Mouse (Mus musculus): ENCODE measurements around the gene Alpk1. TPM values are rescaled to one million over a fixed set of nuclear protein-coding genes. Genes with fewer than 3 reads are reported as not detected.

Alpk1 gene
- polyA plus RNA-seq, 1 experiment from 2014 or later = 2.2 TPM

DNA sequence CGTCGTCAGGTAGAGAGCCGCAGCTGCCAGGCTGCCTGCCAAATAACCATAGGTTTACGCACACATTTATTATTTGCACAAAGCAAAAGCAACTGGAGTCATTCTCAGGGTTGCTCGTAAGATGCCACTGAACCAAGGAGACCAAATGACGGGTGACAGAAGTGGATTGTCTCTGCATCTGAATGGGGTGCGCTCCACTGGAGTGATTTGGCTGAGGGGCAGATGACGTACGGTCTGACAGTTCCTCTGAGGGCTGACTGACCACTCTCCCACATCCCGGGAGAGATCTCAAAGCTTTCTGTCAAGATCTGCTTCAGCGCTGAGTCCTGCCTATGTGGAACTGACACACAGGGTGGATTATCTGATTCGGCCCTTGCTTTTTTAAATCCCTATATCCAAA, 24.7 kb upstream of the Alpk1 start:
- peak; percentile 44; the same call in 1 of the 2 replicates for ATAC-seq (ENCODE audit: low FRiP score)
- peaks cover 37% of the 10 kb centered on the region for H3K36me3 ChIP-seq (replicated peaks)
- H3K4me3 ChIP-seq (replicated peaks) = no peak overlapping the region
- H3K9ac ChIP-seq = no peak overlapping the region
- no peak overlapping the region for H3K27ac ChIP-seq
- no peak overlapping the region for H3K4me2 ChIP-seq
- H3K9me3 ChIP-seq = no peaks in the 10 kb centered on the region
- peaks cover 5% of the 10 kb centered on the region; the same call in 1 of the 2 replicates for H3K4me1 ChIP-seq
- no peaks in the 10 kb centered on the region for H3K27me3 ChIP-seq
- WGBS = 73% methylated on average over 12 of the region's 12 CpGs

DNA sequence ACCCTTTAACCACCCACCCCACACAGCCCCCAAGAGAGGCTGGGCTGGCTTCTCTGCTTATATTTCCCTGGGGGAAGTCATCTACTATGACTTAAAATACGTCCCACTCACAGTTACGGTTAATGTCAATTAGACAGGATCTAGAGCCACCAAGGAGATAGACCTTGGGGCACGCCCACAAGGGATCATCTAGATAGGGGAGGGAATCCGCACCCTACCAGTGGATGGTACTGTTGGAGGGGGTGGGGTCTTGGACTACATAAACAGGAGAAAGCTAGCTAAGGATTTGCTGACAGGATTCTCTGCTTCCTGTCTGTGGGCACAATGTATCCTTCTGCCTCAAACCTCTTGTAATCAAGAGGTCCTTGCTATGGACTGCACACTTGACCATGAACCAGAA, 24.1 kb upstream of the Alpk1 start:
- H3K4me3 ChIP-seq (replicated peaks) = no peak overlapping the region
- H3K36me3 ChIP-seq (replicated peaks) = peaks cover 31% of the 10 kb centered on the region
- H3K27ac ChIP-seq = no peak overlapping the region
- 90% methylated on average over 4 of the region's 4 CpGs for WGBS
- ATAC-seq (ENCODE audit: low FRiP score) = no peak
- H3K27me3 ChIP-seq = no peaks in the 10 kb centered on the region
- no peak overlapping the region for H3K4me2 ChIP-seq
- peaks cover 5% of the 10 kb centered on the region; the same call in 1 of the 2 replicates for H3K4me1 ChIP-seq
- H3K9ac ChIP-seq = no peak overlapping the region
- no peaks in the 10 kb centered on the region for H3K9me3 ChIP-seq

DNA sequence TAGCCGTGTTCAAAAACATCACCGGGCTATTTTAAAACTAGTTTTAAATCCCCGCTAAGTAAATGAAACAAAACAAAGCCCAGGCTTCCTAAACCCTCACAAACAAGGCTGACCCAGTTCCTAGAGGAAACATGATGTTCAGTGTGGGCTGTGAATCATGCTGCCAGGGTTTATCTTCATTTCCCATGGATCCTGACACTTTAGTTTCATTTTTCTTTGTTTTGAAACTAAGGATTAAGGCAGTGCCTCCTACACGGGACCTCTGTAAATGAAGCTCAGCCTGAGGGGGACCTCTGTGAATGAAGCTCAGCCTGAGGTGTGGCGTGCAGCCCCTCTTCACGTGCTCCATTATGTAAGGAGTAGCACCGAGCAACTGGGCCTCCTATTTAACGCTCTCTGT, 22.5 kb upstream of the Alpk1 start:
- no peak overlapping the region for H3K4me3 ChIP-seq (replicated peaks)
- H3K36me3 ChIP-seq (replicated peaks) = peaks cover 16% of the 10 kb centered on the region
- no peak overlapping the region for H3K4me2 ChIP-seq
- H3K27ac ChIP-seq = no peak overlapping the region
- H3K27me3 ChIP-seq = no peaks in the 10 kb centered on the region
- WGBS = 45% methylated on average over 8 of the region's 8 CpGs
- H3K4me1 ChIP-seq = 0 out of 2 replicates have a peak, but pooled peaks cover under 1% of the 10 kb centered on the region
- no peak overlapping the region for H3K9ac ChIP-seq
- no peaks in the 10 kb centered on the region for H3K9me3 ChIP-seq
- no peak for ATAC-seq (ENCODE audit: low FRiP score)

DNA sequence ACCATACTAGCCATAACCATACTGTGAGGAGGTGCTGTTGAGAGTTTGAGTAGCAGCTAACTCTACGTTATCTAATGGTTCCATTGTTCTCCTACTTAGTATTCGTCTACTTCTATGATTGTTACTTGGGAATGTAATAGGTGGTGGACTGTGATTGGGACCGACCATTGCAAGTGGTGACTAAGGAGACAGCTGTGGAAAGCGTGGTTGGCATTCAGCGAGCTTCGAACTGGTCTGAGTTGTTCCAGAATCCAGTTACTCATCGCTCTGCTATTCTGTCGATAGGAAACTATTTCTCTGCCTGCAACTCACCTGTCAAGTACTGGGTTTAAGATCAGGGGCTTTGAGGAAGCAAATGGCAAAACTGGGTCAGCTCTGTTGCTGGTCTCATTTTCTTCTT, 20.8 kb upstream of the Alpk1 start:
- no peak overlapping the region for H3K4me2 ChIP-seq
- H3K9me3 ChIP-seq = no peaks in the 10 kb centered on the region
- H3K36me3 ChIP-seq (replicated peaks) = peaks cover 6% of the 10 kb centered on the region; the same call in 1 of the 2 replicates
- H3K9ac ChIP-seq = no peak overlapping the region
- H3K4me3 ChIP-seq (replicated peaks) = no peak overlapping the region
- no peaks in the 10 kb centered on the region for H3K4me1 ChIP-seq
- no peaks in the 10 kb centered on the region for H3K27me3 ChIP-seq
- no peak overlapping the region for H3K27ac ChIP-seq
- 92% methylated on average over 8 of the region's 8 CpGs for WGBS
- no peak for ATAC-seq (ENCODE audit: low FRiP score)

DNA sequence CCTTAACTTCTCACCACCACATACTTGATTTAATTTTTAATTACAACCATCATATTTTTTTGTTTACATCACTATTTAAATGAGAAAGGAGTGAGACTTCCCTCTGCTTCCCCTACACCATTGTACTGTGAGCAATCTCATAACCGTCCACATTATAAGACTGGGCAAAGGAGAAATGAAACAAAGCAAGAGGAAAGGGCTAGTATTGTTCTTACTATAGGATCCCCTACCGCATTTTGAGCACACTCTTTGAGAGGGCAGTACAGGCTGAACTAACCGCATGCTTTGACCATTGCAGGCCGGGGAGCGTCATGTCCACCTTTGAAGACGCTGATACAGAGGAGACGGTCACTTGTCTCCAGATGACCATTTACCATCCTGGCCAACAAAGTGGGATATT, 15.9 kb upstream of the Alpk1 start:
- WGBS = 96% methylated on average over 7 of the region's 7 CpGs
- Histone ChIP-seq H3K9me3 (no peaks in the 10 kb centered on the region), H3K4me2 (no peak overlapping the region), H3K9ac (no peak overlapping the region), H3K27me3 (peaks cover 9% of the 10 kb centered on the region), H3K36me3 (replicated peaks) (no peaks in the 10 kb centered on the region), H3K27ac (no peak overlapping the region), H3K4me3 (replicated peaks) (no peak overlapping the region), H3K4me1 (peaks cover 2% of the 10 kb centered on the region; the same call in 1 of the 2 replicates)
- no peak for ATAC-seq (ENCODE audit: low FRiP score)

- 96% methylated on average over 3 of the region's 3 CpGs for WGBS
- H3K9ac ChIP-seq = no peak overlapping the region
- peaks cover 13% of the 10 kb centered on the region for H3K27me3 ChIP-seq
- no peak overlapping the region for H3K27ac ChIP-seq
- H3K36me3 ChIP-seq (replicated peaks) = no peaks in the 10 kb centered on the region
- ATAC-seq (ENCODE audit: low FRiP score) = no peak
- no peaks in the 10 kb centered on the region for H3K9me3 ChIP-seq
- no peak overlapping the region for H3K4me2 ChIP-seq
- H3K4me3 ChIP-seq (replicated peaks) = no peak overlapping the region
- peaks cover 7% of the 10 kb centered on the region; the same call in 1 of the 2 replicates for H3K4me1 ChIP-seq
Observed at GRCm38 (mm10) chr3:127795762-127796161, 15.4 kb upstream of the Alpk1 start.

GRCm38 (mm10) chr3:127793022-127793421, 12.7 kb upstream of the Alpk1 start:
- Histone ChIP-seq H3K4me2 (no peak overlapping the region), H3K9ac (no peak overlapping the region), H3K4me1 (peaks cover 21% of the 10 kb centered on the region), H3K36me3 (replicated peaks) (no peaks in the 10 kb centered on the region), H3K9me3 (no peaks in the 10 kb centered on the region), H3K4me3 (replicated peaks) (no peak overlapping the region), H3K27me3 (peaks cover 40% of the 10 kb centered on the region), H3K27ac (no peak overlapping the region)
- 70% methylated on average over 7 of the region's 7 CpGs for WGBS
- ATAC-seq (ENCODE audit: low FRiP score) = no peak

- no peak for ATAC-seq (ENCODE audit: low FRiP score)
- H3K4me1 ChIP-seq = peaks cover 21% of the 10 kb centered on the region
- H3K4me2 ChIP-seq = peak overlapping the region; percentile 95
- H3K36me3 ChIP-seq (replicated peaks) = no peaks in the 10 kb centered on the region
- no peak overlapping the region for H3K9ac ChIP-seq
- H3K4me3 ChIP-seq (replicated peaks) = peak overlapping the region; percentile 57
- WGBS = 56% methylated on average over 4 of the region's 4 CpGs
- peaks cover 47% of the 10 kb centered on the region for H3K27me3 ChIP-seq
- no peak overlapping the region for H3K27ac ChIP-seq
- H3K9me3 ChIP-seq = no peaks in the 10 kb centered on the region
Observed at GRCm38 (mm10) chr3:127791595-127792561, 11.6 kb upstream of the Alpk1 start.

GRCm38 (mm10) chr3:127791056-127791483, 10.7 kb upstream of the Alpk1 start:
- no peak for ATAC-seq (ENCODE audit: low FRiP score)
- Histone ChIP-seq H3K4me1 (peaks cover 21% of the 10 kb centered on the region), H3K27ac (no peak overlapping the region), H3K9ac (peak overlapping the region; percentile 63; the same call in 1 of the 2 replicates), H3K36me3 (replicated peaks) (no peaks in the 10 kb centered on the region), H3K4me2 (peak overlapping the region; percentile 95), H3K4me3 (replicated peaks) (peak overlapping the region; percentile 57), H3K9me3 (no peaks in the 10 kb centered on the region), H3K27me3 (peaks cover 53% of the 10 kb centered on the region)
- 1% methylated on average over 15 of the region's 15 CpGs for WGBS

GRCm38 (mm10) chr3:127790234-127791055, 10.1 kb upstream of the Alpk1 start:
- peak overlapping the region; percentile 63 for H3K9ac ChIP-seq
- H3K4me3 ChIP-seq (replicated peaks) = peak overlapping the region; percentile 57
- peak overlapping the region; percentile 95 for H3K4me2 ChIP-seq
- H3K27ac ChIP-seq = no peak overlapping the region
- peak; percentile 66 for ATAC-seq (ENCODE audit: low FRiP score)
- H3K36me3 ChIP-seq (replicated peaks) = no peaks in the 10 kb centered on the region
- no peaks in the 10 kb centered on the region for H3K9me3 ChIP-seq
- under 1% methylated on average over 34 of the region's 36 CpGs for WGBS
- peaks cover 21% of the 10 kb centered on the region for H3K4me1 ChIP-seq
- peaks cover 54% of the 10 kb centered on the region for H3K27me3 ChIP-seq

DNA sequence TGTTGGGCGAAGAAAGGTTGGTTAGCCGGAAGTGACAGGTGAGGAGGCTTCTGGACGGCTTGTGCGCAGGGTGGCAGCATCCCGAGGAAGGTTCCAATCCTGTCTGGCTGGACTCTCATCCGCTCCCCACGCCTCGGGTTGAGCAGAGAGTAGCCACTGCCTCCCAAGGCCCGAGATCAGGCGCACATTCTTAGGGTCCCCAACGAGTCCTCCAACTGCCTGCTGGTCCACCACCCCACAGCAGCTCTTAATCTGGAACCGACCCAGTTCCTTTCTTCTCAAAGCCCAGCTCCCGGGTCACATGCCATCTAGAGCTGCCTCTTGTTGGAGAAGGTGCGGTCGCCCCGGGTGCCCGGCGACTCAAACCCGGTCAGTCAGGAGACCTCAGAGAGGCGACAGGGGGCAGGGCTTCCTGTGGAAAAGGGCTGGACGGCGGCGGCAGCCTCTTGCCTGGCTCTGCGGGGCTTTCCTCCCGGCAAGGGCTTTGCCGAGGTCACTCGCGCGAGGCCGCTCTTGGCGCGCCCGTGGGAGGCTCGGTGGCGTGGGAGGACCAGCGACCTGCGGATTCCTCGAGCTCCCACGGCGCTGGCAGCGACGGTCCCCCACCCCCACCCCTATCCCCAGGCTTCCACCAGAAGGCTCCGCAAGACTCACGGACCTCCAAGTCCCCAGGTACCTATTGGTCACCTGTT, 9.3 kb upstream of the Alpk1 start, which contains the start of gene Tifa:
Gene Tifa (plus strand): TSS at position 306 of the 692 bp plus-strand sequence.
- Histone ChIP-seq H3K27ac (no peak within 1 kb of the TSS), H3K9me3 (no peaks in the 10 kb centered on the region), H3K36me3 (replicated peaks) (no peaks in the 10 kb centered on the region), H3K27me3 (peaks cover 54% of the 10 kb centered on the region), H3K4me3 (replicated peaks) (peak within 1 kb of the TSS; percentile 57), H3K4me1 (peaks cover 21% of the 10 kb centered on the region), H3K4me2 (peak within 1 kb of the TSS; percentile 95), H3K9ac (peak within 1 kb of the TSS; percentile 63)
- WGBS = 2% methylated on average over 44 of the region's 44 CpGs
- ATAC-seq (ENCODE audit: low FRiP score) = peak; percentile 62
